Mouse (Mus musculus) bone marrow, adult 2 months (tissue): ENCODE measurements around the gene Ms4a6c.

Source experiments
- CTCF ChIP-seq: fragments of 200-500 bp; IDR thresholded peaks from 2 replicates; pipeline ENCODE4 v1.5.1; 2011; ENCODE audit warnings: low read length, control low read depth; ENCODE audit not compliant: control insufficient read depth, insufficient read depth
- POLR2A ChIP-seq: fragments of 200-500 bp; IDR thresholded peaks from 2 replicates; pipeline ENCODE4 v1.6.1; 2011; ENCODE audit warnings: low read depth, mild to moderate bottlenecking, control low read depth, low read length, borderline replicate concordance; ENCODE audit not compliant: control insufficient read depth

DNA sequence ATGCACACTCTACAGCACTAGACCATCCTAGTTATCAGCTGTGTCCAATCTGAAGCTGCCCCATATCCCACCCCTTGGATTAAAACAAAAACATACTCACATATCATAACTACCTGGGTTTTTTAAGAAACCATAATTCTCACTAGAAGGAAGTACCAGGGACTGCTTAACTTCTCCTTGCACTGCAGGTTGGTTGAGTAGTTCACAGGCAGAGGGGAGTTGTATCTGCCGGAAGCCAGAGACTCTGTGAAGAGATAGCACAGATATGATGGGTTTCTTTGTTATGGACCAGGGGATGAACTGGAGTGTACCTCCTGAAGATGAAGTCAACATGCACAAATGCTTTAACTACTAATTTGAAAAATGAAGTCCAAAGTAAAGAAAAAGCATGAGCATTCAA, 31.6 kb downstream of the Ms4a6c start:
- TF ChIP-seq CTCF, result no peak
- TF ChIP-seq POLR2A, result no peak
